Mouse (Mus musculus) neural tube, embryonic 14.5 days (tissue): ENCODE measurements around the gene Col8a2. TPM values are rescaled to one million over a fixed set of nuclear protein-coding genes. Genes with fewer than 3 reads are reported as not detected.

Source experiments
- ATAC-seq: fragments of 200-750 bp; cut with Nextera tagmentation; 2 replicates; pipeline ENCODE4 v1.8.0; 2017; ENCODE audit warnings: low read depth, mild to moderate bottlenecking, moderate TSS enrichment, moderate library complexity
- H3K27ac ChIP-seq: fragments of 300-500 bp; sonication (generic); 2 replicates; pipeline ENCODE4 v1.5.1; 2014; ENCODE audit warnings: low read depth, mild to moderate bottlenecking, control low read depth, low read length, moderate library complexity, mixed read lengths
- H3K27me3 ChIP-seq: fragments of 300-500 bp; sonication (generic); 2 replicates; pipeline ENCODE4 v1.6.1; 2014; ENCODE audit warnings: low read length; ENCODE audit not compliant: control insufficient read depth, insufficient read depth
- H3K36me3 ChIP-seq: fragments of 300-500 bp; sonication (generic); 2 replicates; pipeline ENCODE4 v1.6.1; 2014; ENCODE audit warnings: low read length, mixed read lengths; ENCODE audit not compliant: control insufficient read depth, insufficient read depth
- H3K4me1 ChIP-seq: fragments of 300-500 bp; sonication (generic); 2 replicates; pipeline ENCODE4 v1.6.1; 2014; ENCODE audit warnings: low read length; ENCODE audit not compliant: control insufficient read depth, insufficient read depth
- H3K4me2 ChIP-seq: fragments of 300-500 bp; sonication (generic); 2 replicates; pipeline ENCODE4 v1.6.1; 2014; ENCODE audit warnings: mild to moderate bottlenecking, low read depth, low read length, control low read depth
- H3K4me3 ChIP-seq: fragments of 300-500 bp; sonication (generic); 2 replicates; pipeline ENCODE4 v1.5.1; 2014; ENCODE audit warnings: low read depth, low read length, control low read depth, mixed read lengths
- H3K9ac ChIP-seq: fragments of 300-500 bp; sonication (generic); replicated peaks from 2 replicates; pipeline ENCODE4 v1.6.1; 2014; ENCODE audit warnings: low read depth, mild to moderate bottlenecking, control low read depth, low read length, mixed read lengths
- H3K9me3 ChIP-seq: fragments of 300-500 bp; sonication (generic); 2 replicates; pipeline ENCODE4 v1.6.1; 2016; ENCODE audit warnings: low read length; ENCODE audit not compliant: control insufficient read depth
- WGBS: fragments of 180-500 bp; shearing (Covaris S2); extraction: QIAGEN DNeasy Blood & Tissue Kit; methylation state at CpG from one replicate; pipeline ENCODE4 v1.1.7; 2014; 5-methylcytosine and 5-hydroxymethylcytosine counted together
- polyA plus RNA-seq: library from polyadenylated mRNA; unstranded; fragments of >200 nt; fragmentation: Nextera tagmentation; extraction: Ambion mirVana; gene quantifications from 2 replicates; pipeline ENCODE4 v1.2.1, GENCODE M21; 2014

Col8a2 gene
- polyA plus RNA-seq, 1 experiment from 2014 or later, result 1.3 TPM

- no peak overlapping the region for H3K9ac ChIP-seq
- no peak overlapping the region for H3K27ac ChIP-seq
- WGBS, result 75% methylated on average over 13 of the region's 13 CpGs
- no peak for ATAC-seq
- H3K36me3 ChIP-seq, result peaks cover 21% of the 10 kb centered on the region; the same call in 1 of the 2 replicates
- H3K4me1 ChIP-seq, result no peaks in the 10 kb centered on the region
- no peaks in the 10 kb centered on the region for H3K27me3 ChIP-seq
- no peak overlapping the region for H3K4me3 ChIP-seq
- no peak overlapping the region for H3K4me2 ChIP-seq
- no peaks in the 10 kb centered on the region for H3K9me3 ChIP-seq
Measured at GRCm38 (mm10) chr4:126275681-126276131, 10.9 kb upstream of the Col8a2 start.

GRCm38 (mm10) chr4:126277906-126278564 lies 8.6 kb upstream of the Col8a2 start:
- no peak overlapping the region for H3K4me2 ChIP-seq
- no peaks in the 10 kb centered on the region for H3K9me3 ChIP-seq
- H3K9ac ChIP-seq, result no peak overlapping the region
- no peak overlapping the region for H3K4me3 ChIP-seq
- H3K27ac ChIP-seq, result no peak overlapping the region
- ATAC-seq, result no peak
- no peaks in the 10 kb centered on the region for H3K27me3 ChIP-seq
- peaks cover 15% of the 10 kb centered on the region; the same call in 1 of the 2 replicates for H3K36me3 ChIP-seq
- WGBS, result 6% methylated on average over 13 of the region's 13 CpGs
- H3K4me1 ChIP-seq, result no peaks in the 10 kb centered on the region

GRCm38 (mm10) chr4:126278565-126278915 lies 8.1 kb upstream of the Col8a2 start:
- H3K27me3 ChIP-seq, result no peaks in the 10 kb centered on the region
- no peak for ATAC-seq
- no peak overlapping the region for H3K9ac ChIP-seq
- H3K9me3 ChIP-seq, result no peaks in the 10 kb centered on the region
- H3K36me3 ChIP-seq, result peaks cover 11% of the 10 kb centered on the region; the same call in 1 of the 2 replicates
- 35% methylated on average over 9 of the region's 9 CpGs for WGBS
- no peak overlapping the region for H3K27ac ChIP-seq
- no peak overlapping the region for H3K4me3 ChIP-seq
- H3K4me2 ChIP-seq, result no peak overlapping the region
- no peaks in the 10 kb centered on the region for H3K4me1 ChIP-seq

GRCm38 (mm10) chr4:126278961-126279360 lies 7.6 kb upstream of the Col8a2 start:
- Histone ChIP-seq H3K27me3 (no peaks in the 10 kb centered on the region), H3K9me3 (no peaks in the 10 kb centered on the region), H3K4me3 (no peak overlapping the region), H3K27ac (no peak overlapping the region), H3K4me2 (no peak overlapping the region), H3K4me1 (no peaks in the 10 kb centered on the region), H3K36me3 (peaks cover 7% of the 10 kb centered on the region; the same call in 1 of the 2 replicates), H3K9ac (no peak overlapping the region)
- ATAC-seq, result no peak
- 51% methylated on average over 9 of the region's 9 CpGs for WGBS

GRCm38 (mm10) chr4:126281706-126282105 lies 4.9 kb upstream of the Col8a2 start:
- Histone ChIP-seq H3K36me3 (no peaks in the 10 kb centered on the region), H3K9ac (no peak overlapping the region), H3K4me3 (no peak overlapping the region), H3K27me3 (peaks cover 11% of the 10 kb centered on the region), H3K27ac (no peak overlapping the region), H3K4me2 (no peak overlapping the region), H3K9me3 (no peaks in the 10 kb centered on the region), H3K4me1 (peaks cover 4% of the 10 kb centered on the region)
- ATAC-seq, result no peak
- 76% methylated on average over 9 of the region's 9 CpGs for WGBS

- Histone ChIP-seq H3K4me2 (no peak overlapping the region), H3K9me3 (no peaks in the 10 kb centered on the region), H3K4me1 (peaks cover 6% of the 10 kb centered on the region), H3K36me3 (no peaks in the 10 kb centered on the region), H3K9ac (no peak overlapping the region), H3K4me3 (no peak overlapping the region), H3K27me3 (peaks cover 17% of the 10 kb centered on the region), H3K27ac (no peak overlapping the region)
- 88% methylated on average over 8 of the region's 8 CpGs for WGBS
- no peak for ATAC-seq
Measured at GRCm38 (mm10) chr4:126283582-126283981, 3.0 kb upstream of the Col8a2 start.

- H3K36me3 ChIP-seq, result no peaks in the 10 kb centered on the region
- no peak overlapping the region for H3K9ac ChIP-seq
- 0 out of 2 replicates have a peak overlapping the region, but pooled peaks have one; percentile 15 for H3K4me3 ChIP-seq
- 36% methylated on average over 11 of the region's 11 CpGs for WGBS
- no peaks in the 10 kb centered on the region for H3K9me3 ChIP-seq
- H3K27ac ChIP-seq, result no peak overlapping the region
- peaks cover 6% of the 10 kb centered on the region for H3K4me1 ChIP-seq
- H3K4me2 ChIP-seq, result no peak overlapping the region
- peaks cover 17% of the 10 kb centered on the region for H3K27me3 ChIP-seq
- no peak for ATAC-seq
Measured at GRCm38 (mm10) chr4:126287302-126287995, 856 bp downstream of the Col8a2 start.

GRCm38 (mm10) chr4:126288085-126288666 lies 1.6 kb downstream of the Col8a2 start:
- no peaks in the 10 kb centered on the region for H3K9me3 ChIP-seq
- H3K4me3 ChIP-seq, result no peak overlapping the region
- peaks cover 17% of the 10 kb centered on the region for H3K27me3 ChIP-seq
- H3K4me2 ChIP-seq, result no peak overlapping the region
- H3K9ac ChIP-seq, result no peak overlapping the region
- WGBS, result 44% methylated on average over 17 of the region's 17 CpGs
- H3K27ac ChIP-seq, result no peak overlapping the region
- H3K36me3 ChIP-seq, result no peaks in the 10 kb centered on the region
- no peak for ATAC-seq
- H3K4me1 ChIP-seq, result peaks cover 6% of the 10 kb centered on the region

- H3K27me3 ChIP-seq, result peaks cover 17% of the 10 kb centered on the region
- no peak overlapping the region for H3K9ac ChIP-seq
- H3K9me3 ChIP-seq, result no peaks in the 10 kb centered on the region
- no peak overlapping the region for H3K4me3 ChIP-seq
- ATAC-seq, result no peak
- H3K4me1 ChIP-seq, result peaks cover 6% of the 10 kb centered on the region
- H3K27ac ChIP-seq, result no peak overlapping the region
- no peak overlapping the region for H3K4me2 ChIP-seq
- H3K36me3 ChIP-seq, result no peaks in the 10 kb centered on the region
- 86% methylated on average over 8 of the region's 8 CpGs for WGBS
Measured at GRCm38 (mm10) chr4:126290314-126290713, 3.7 kb downstream of the Col8a2 start.
